Mouse (Mus musculus) lung, postnatal 0 days (tissue): ENCODE measurements around the gene Kdm5b.

Source experiments
- CTCF ChIP-seq: IDR thresholded peaks from 2 replicates; pipeline ENCODE4 v1.5.1; 2016; ENCODE audit warnings: antibody characterized with exemption, mild to moderate bottlenecking
- EP300 ChIP-seq: IDR thresholded peaks from 2 replicates; pipeline ENCODE4 v1.6.1; 2016; ENCODE audit warnings: antibody characterized with exemption, mild to moderate bottlenecking, control low read depth

DNA sequence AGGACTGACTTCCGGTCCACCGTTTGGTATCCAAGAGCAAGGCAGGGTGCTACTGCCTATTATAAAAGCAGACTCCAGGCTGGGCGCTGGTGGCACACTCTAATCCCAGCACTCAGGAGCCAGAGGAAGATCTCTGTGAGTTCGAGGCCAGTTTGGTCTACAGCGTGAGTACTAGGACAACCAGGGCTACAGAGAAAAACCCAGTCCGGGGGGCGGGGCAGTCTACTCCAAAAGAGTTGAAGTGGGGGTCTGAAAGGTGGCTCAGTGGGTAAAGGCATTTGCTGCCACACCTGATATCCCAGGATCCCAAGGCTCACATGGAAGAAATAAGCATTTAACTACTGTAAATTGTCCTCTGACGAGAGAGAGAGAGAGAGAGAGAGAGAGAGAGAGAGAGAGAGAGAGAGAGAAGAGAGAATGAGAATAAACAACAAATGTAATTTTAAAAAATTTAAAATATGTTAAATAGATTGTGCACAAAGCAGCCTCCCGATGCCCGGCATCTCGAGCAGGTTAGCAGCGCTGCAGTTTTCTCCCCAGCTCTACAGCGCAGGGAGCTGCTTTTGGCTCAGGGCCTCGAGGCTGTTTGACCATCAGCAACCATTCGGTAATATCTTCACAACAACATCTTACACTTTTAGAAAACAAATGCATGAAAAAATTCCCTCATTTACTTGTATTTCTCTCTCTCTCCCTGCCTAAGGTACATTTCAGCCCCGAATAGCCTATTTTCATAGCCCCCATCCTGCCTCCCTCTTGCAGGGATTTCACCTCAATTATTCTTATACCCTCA, 85.6 kb downstream of the Kdm5b start:
- TF ChIP-seq CTCF (no peak), EP300 (no peak)
